Mouse (Mus musculus): ENCODE results near the gene Aig1.

GRCm38 (mm10) chr10:13844864-13845263 lies 23.9 kb downstream of the Aig1 start:
- no peak for TF ChIP-seq USF1 (IDR thresholded peaks at IDR 0.05; ENCODE audit: low read depth, low read length)
- no peak for TF ChIP-seq POLR2AphosphoS5 (IDR thresholded peaks at IDR 0.05; ENCODE audit: borderline replicate concordance, low read depth, low read length)
- TF ChIP-seq MYB (IDR thresholded peaks at IDR 0.05; ENCODE audit: low read depth, low read length): no peak
- TF ChIP-seq KAT2A (conservative IDR thresholded peaks at IDR 0.05; ENCODE audit: low read depth, low read length): no peak
- TF ChIP-seq TCF12 (IDR thresholded peaks at IDR 0.05; ENCODE audit: low read depth, low read length): no peak
- TF ChIP-seq EP300 (IDR thresholded peaks at IDR 0.05; ENCODE audit: low read depth in 1 of 2, low read length in 2 of 2): no peak
- no peak for TF ChIP-seq CTCF (IDR thresholded peaks at IDR 0.05 in 2 of 3, conservative IDR thresholded peaks at IDR 0.05 in 1 of 3; ENCODE audit: control insufficient read depth in 1 of 3, insufficient read depth in 1 of 3, low read depth in 2 of 3, low read length in 3 of 3, poor library complexity in 1 of 3, severe bottlenecking in 1 of 3)
